In genomic region chr5:135073349-135074150, GRCm38 (mm10) we compare ENCODE assay signal across 9 mouse cellular contexts. TPM values are rescaled to one million over a fixed set of nuclear protein-coding genes. Genes with fewer than 3 reads are reported as not detected.
DNase-seq lines count a peak whose midpoint lies in the region; ATAC-seq lines count a peak whose summit lies in the region.
"Had no signal": no experiment of that assay in that cellular context is flagged by ENCODE, and none has a peak within 500 bp of the region (broad histone marks: within the 10 kb centered on the region; RNA-seq: fewer than 3 reads in every experiment).

No protein-coding gene starts in this region.

- H3K36me3 ChIP-seq in heart, embryonic 13.5 days = peaks cover 16% of the 10 kb centered on the region
- H3K36me3 ChIP-seq in midbrain, embryonic 10.5 days = peaks cover 37% of the 10 kb centered on the region
- peaks cover 8% of the 10 kb centered on the region; the same call in 1 of the 2 replicates for H3K36me3 ChIP-seq in midbrain, embryonic 15.5 days (replicated peaks)
- peaks cover 28% of the 10 kb centered on the region for H3K36me3 ChIP-seq in embryonic facial prominence, embryonic 14.5 days (ENCODE audit: control insufficient read depth, insufficient read depth, low read length)
- H3K36me3 ChIP-seq in neural tube, embryonic 13.5 days = peaks cover 58% of the 10 kb centered on the region
- H3K36me3 ChIP-seq: heart, embryonic 15.5 days had no signal

- DNase-seq in heart, postnatal 4 days = no peak
- DNase-seq in midbrain, embryonic 10.5 days (ENCODE audit: low spot score) = no peak
- DNase-seq in embryonic facial prominence, embryonic 14.5 days (ENCODE audit: low spot score) = no peak
- no peak for DNase-seq in adrenal gland, adult 2 months

- H3K9ac ChIP-seq in heart, embryonic 13.5 days = peak overlapping the region; percentile 65
- no peak overlapping the region for H3K9ac ChIP-seq in midbrain, embryonic 15.5 days
- H3K9ac ChIP-seq in embryonic facial prominence, embryonic 14.5 days (ENCODE audit: low read depth, low read length) = peak overlapping the region; percentile 31
- peak overlapping the region; percentile 53 for H3K9ac ChIP-seq in neural tube, embryonic 13.5 days
- H3K9ac ChIP-seq: heart, embryonic 15.5 days had no signal

- WGBS in heart, embryonic 13.5 days = 23% methylated on average over 22 of the region's 26 CpGs
- 30% methylated on average over 26 of the region's 26 CpGs for WGBS in midbrain, embryonic 10.5 days
- 29% methylated on average over 24 of the region's 26 CpGs for WGBS in midbrain, embryonic 15.5 days
- 38% methylated on average over 13 of the region's 26 CpGs for WGBS in embryonic facial prominence, embryonic 14.5 days
- 18% methylated on average over 21 of the region's 26 CpGs for WGBS in neural tube, embryonic 13.5 days

- H3K4me1 ChIP-seq in heart, embryonic 13.5 days = peaks cover 19% of the 10 kb centered on the region
- H3K4me1 ChIP-seq in midbrain, embryonic 10.5 days = peaks cover 38% of the 10 kb centered on the region
- H3K4me1 ChIP-seq in midbrain, embryonic 15.5 days = peaks cover 22% of the 10 kb centered on the region
- peaks cover 4% of the 10 kb centered on the region; the same call in 1 of the 2 replicates for H3K4me1 ChIP-seq in embryonic facial prominence, embryonic 14.5 days (ENCODE audit: control insufficient read depth, insufficient read depth, low read length)
- peaks cover 31% of the 10 kb centered on the region for H3K4me1 ChIP-seq in neural tube, embryonic 13.5 days (replicated peaks)

- no peak for ATAC-seq in heart, embryonic 13.5 days (ENCODE audit: extremely low read depth, insufficient number of reproducible peaks, low FRiP score, low TSS enrichment)
- ATAC-seq in midbrain, embryonic 15.5 days (replicated peaks) = no peak
- no peak for ATAC-seq in embryonic facial prominence, embryonic 14.5 days (ENCODE audit: low read depth)
- no peak for ATAC-seq in neural tube, embryonic 13.5 days (ENCODE audit: low read depth)

- peak overlapping the region; percentile 34; the same call in 1 of the 2 replicates for H3K4me2 ChIP-seq in heart, embryonic 13.5 days
- no peak overlapping the region for H3K4me2 ChIP-seq in midbrain, embryonic 15.5 days
- no peak overlapping the region; the same call in 1 of the 2 replicates for H3K4me2 ChIP-seq in embryonic facial prominence, embryonic 14.5 days (ENCODE audit: low read depth, low read length)
- H3K4me2 ChIP-seq in neural tube, embryonic 13.5 days = peak overlapping the region; percentile 20; the same call in 1 of the 2 replicates
- H3K4me2 ChIP-seq: heart, embryonic 15.5 days had no signal

- peaks cover 8% of the 10 kb centered on the region; the same call in 1 of the 2 replicates for H3K27me3 ChIP-seq in heart, embryonic 13.5 days (replicated peaks)
- H3K27me3 ChIP-seq in midbrain, embryonic 10.5 days (ENCODE audit: low read depth, poor library complexity, severe bottlenecking) = no peaks in the 10 kb centered on the region
- H3K27me3 ChIP-seq in midbrain, embryonic 15.5 days (replicated peaks) = no peaks in the 10 kb centered on the region
- no peaks in the 10 kb centered on the region for H3K27me3 ChIP-seq in embryonic facial prominence, embryonic 14.5 days (replicated peaks; ENCODE audit: control insufficient read depth, insufficient read depth, low read length)
- H3K27me3 ChIP-seq in neural tube, embryonic 13.5 days = no peaks in the 10 kb centered on the region
- H3K27me3 ChIP-seq: heart, embryonic 15.5 days had no signal

- H3K27ac ChIP-seq in heart, embryonic 13.5 days (replicated peaks) = no peak overlapping the region
- H3K27ac ChIP-seq in midbrain, embryonic 10.5 days (replicated peaks) = peak overlapping the region; percentile 65
- no peak overlapping the region for H3K27ac ChIP-seq in midbrain, embryonic 15.5 days
- H3K27ac ChIP-seq in embryonic facial prominence, embryonic 14.5 days (replicated peaks; ENCODE audit: low read depth, low read length) = peak overlapping the region; percentile 33; the same call in 1 of the 2 replicates
- H3K27ac ChIP-seq in neural tube, embryonic 13.5 days (replicated peaks) = 0 out of 2 replicates have a peak overlapping the region, but pooled peaks have one; percentile 13
- H3K27ac ChIP-seq: heart, embryonic 15.5 days had no signal

- H3K9me3 ChIP-seq in heart, embryonic 13.5 days = peaks cover under 1% of the 10 kb centered on the region
- no peaks in the 10 kb centered on the region for H3K9me3 ChIP-seq in midbrain, embryonic 10.5 days (replicated peaks)
- H3K9me3 ChIP-seq in midbrain, embryonic 15.5 days = no peaks in the 10 kb centered on the region
- H3K9me3 ChIP-seq in embryonic facial prominence, embryonic 14.5 days (ENCODE audit: control insufficient read depth, low read length) = no peaks in the 10 kb centered on the region
- no peaks in the 10 kb centered on the region for H3K9me3 ChIP-seq in neural tube, embryonic 13.5 days
- H3K9me3 ChIP-seq: heart, embryonic 15.5 days had no signal

- H3K4me3 ChIP-seq in heart, embryonic 13.5 days = no peak overlapping the region
- H3K4me3 ChIP-seq in midbrain, embryonic 10.5 days = peak overlapping the region; percentile 27; the same call in 1 of the 2 replicates
- H3K4me3 ChIP-seq in midbrain, embryonic 15.5 days = no peak overlapping the region
- H3K4me3 ChIP-seq in embryonic facial prominence, embryonic 14.5 days (ENCODE audit: low read depth, low read length) = no peak overlapping the region
- H3K4me3 ChIP-seq in neural tube, embryonic 13.5 days = no peak overlapping the region; the same call in 1 of the 2 replicates
- H3K4me3 ChIP-seq: heart, embryonic 15.5 days; myocyte had no signal

RNA-seq across cellular contexts. Expression of gene Vps37d, which starts 4.5 kb away (rescaled TPM):
- 3.0 and 3.3 TPM in 2 replicates for polyA plus RNA-seq in heart, embryonic 13.5 days (2015; fragmentation: Nextera tagmentation; extraction: Ambion mirVana)
- total RNA-seq in heart, postnatal 4 days (2021) = 1 to 10 TPM; 2.8 to 2.9 TPM
- 7.2 and 11.2 TPM in 2 replicates for polyA plus RNA-seq in midbrain, embryonic 10.5 days (2016; fragmentation: Nextera tagmentation; extraction: Ambion mirVana)
- polyA plus RNA-seq in midbrain, embryonic 15.5 days (2015; fragmentation: Nextera tagmentation; extraction: Ambion mirVana) = 39.5 and 47.8 TPM in 2 replicates
- polyA plus RNA-seq in embryonic facial prominence, embryonic 14.5 days (2014; fragmentation: Nextera tagmentation; extraction: Ambion mirVana) = 7.7 and 8.5 TPM in 2 replicates
- polyA plus RNA-seq in neural tube, embryonic 13.5 days (2015; fragmentation: Nextera tagmentation; extraction: Ambion mirVana) = 26.3 and 31.7 TPM in 2 replicates
- total RNA-seq in adrenal gland, adult 2 months (2021) = 1 to 10 TPM; 1.4 to 4.5 TPM
- polyA plus RNA-seq in adrenal gland, adult 2 months (2012; rRNA removed) = 7.4 and 9.7 TPM in 2 replicates

RNA-seq across cellular contexts. Expression of gene Bud23, which starts 8.8 kb away (rescaled TPM):
- polyA plus RNA-seq in heart, embryonic 13.5 days (2015; fragmentation: Nextera tagmentation; extraction: Ambion mirVana) = 70.8 and 71.2 TPM in 2 replicates
- 10 to 100 TPM; 28.5 to 37.0 TPM for total RNA-seq in heart, postnatal 4 days (2021)
- 158 and 179 TPM in 2 replicates for polyA plus RNA-seq in midbrain, embryonic 10.5 days (2016; fragmentation: Nextera tagmentation; extraction: Ambion mirVana)
- 78.1 and 82.5 TPM in 2 replicates for polyA plus RNA-seq in midbrain, embryonic 15.5 days (2015; fragmentation: Nextera tagmentation; extraction: Ambion mirVana)
- polyA plus RNA-seq in embryonic facial prominence, embryonic 14.5 days (2014; fragmentation: Nextera tagmentation; extraction: Ambion mirVana) = 74.0 and 87.2 TPM in 2 replicates
- polyA plus RNA-seq in neural tube, embryonic 13.5 days (2015; fragmentation: Nextera tagmentation; extraction: Ambion mirVana) = 83.0 and 93.7 TPM in 2 replicates
- total RNA-seq in adrenal gland, adult 2 months (2021) = 10 to 100 TPM; 46.3 to 62.4 TPM
- polyA plus RNA-seq in adrenal gland, adult 2 months (2012; rRNA removed) = 62.8 and 65.6 TPM in 2 replicates

RNA-seq across cellular contexts. Expression of gene Dnajc30, which starts 9.5 kb away (rescaled TPM):
- polyA plus RNA-seq in heart, embryonic 13.5 days (2015; fragmentation: Nextera tagmentation; extraction: Ambion mirVana) = 26.4 and 28.1 TPM in 2 replicates
- total RNA-seq in heart, postnatal 4 days (2021) = 10 to 100 TPM; 24.8 to 26.6 TPM
- 27.2 and 28.3 TPM in 2 replicates for polyA plus RNA-seq in midbrain, embryonic 10.5 days (2016; fragmentation: Nextera tagmentation; extraction: Ambion mirVana)
- 43.4 and 47.8 TPM in 2 replicates for polyA plus RNA-seq in midbrain, embryonic 15.5 days (2015; fragmentation: Nextera tagmentation; extraction: Ambion mirVana)
- polyA plus RNA-seq in embryonic facial prominence, embryonic 14.5 days (2014; fragmentation: Nextera tagmentation; extraction: Ambion mirVana) = 31.1 and 33.9 TPM in 2 replicates
- 35.5 and 37.1 TPM in 2 replicates for polyA plus RNA-seq in neural tube, embryonic 13.5 days (2015; fragmentation: Nextera tagmentation; extraction: Ambion mirVana)
- 10 to 100 TPM; 30.7 to 43.3 TPM for total RNA-seq in adrenal gland, adult 2 months (2021)
- polyA plus RNA-seq in adrenal gland, adult 2 months (2012; rRNA removed) = 85.4 and 105 TPM in 2 replicates

RNA-seq across cellular contexts. Expression of gene Mlxipl, which starts 16.1 kb away (rescaled TPM):
- 1.2 and 1.3 TPM in 2 replicates for polyA plus RNA-seq in heart, embryonic 13.5 days (2015; fragmentation: Nextera tagmentation; extraction: Ambion mirVana)
- 1 to 10 TPM; 8.4 to 9.6 TPM for total RNA-seq in heart, postnatal 4 days (2021)
- polyA plus RNA-seq in midbrain, embryonic 10.5 days (2016; fragmentation: Nextera tagmentation; extraction: Ambion mirVana) = 2.0 TPM in 2 replicates
- 0.81 and 0.91 TPM in 2 replicates for polyA plus RNA-seq in midbrain, embryonic 15.5 days (2015; fragmentation: Nextera tagmentation; extraction: Ambion mirVana)
- polyA plus RNA-seq in embryonic facial prominence, embryonic 14.5 days (2014; fragmentation: Nextera tagmentation; extraction: Ambion mirVana) = 1.2 and 1.6 TPM in 2 replicates
- 0.56 and 1.2 TPM in 2 replicates for polyA plus RNA-seq in neural tube, embryonic 13.5 days (2015; fragmentation: Nextera tagmentation; extraction: Ambion mirVana)
- 10 to 100 TPM; 49.2 to 91.7 TPM for total RNA-seq in adrenal gland, adult 2 months (2021)
- 127 and 165 TPM in 2 replicates for polyA plus RNA-seq in adrenal gland, adult 2 months (2012; rRNA removed)
- polyA plus RNA-seq: myocyte had no signal

RNA-seq across cellular contexts. Expression of gene Stx1a, which starts 50.3 kb away (rescaled TPM):
- polyA plus RNA-seq in heart, embryonic 13.5 days (2015; fragmentation: Nextera tagmentation; extraction: Ambion mirVana) = 8.2 and 8.3 TPM in 2 replicates
- 1 to 10 TPM; 5.6 to 6.0 TPM for total RNA-seq in heart, postnatal 4 days (2021)
- 13.3 and 17.5 TPM in 2 replicates for polyA plus RNA-seq in midbrain, embryonic 10.5 days (2016; fragmentation: Nextera tagmentation; extraction: Ambion mirVana)
- polyA plus RNA-seq in midbrain, embryonic 15.5 days (2015; fragmentation: Nextera tagmentation; extraction: Ambion mirVana) = 156 and 157 TPM in 2 replicates
- polyA plus RNA-seq in embryonic facial prominence, embryonic 14.5 days (2014; fragmentation: Nextera tagmentation; extraction: Ambion mirVana) = 19.6 and 20.8 TPM in 2 replicates
- polyA plus RNA-seq in neural tube, embryonic 13.5 days (2015; fragmentation: Nextera tagmentation; extraction: Ambion mirVana) = 76.8 and 90.9 TPM in 2 replicates
- 1 to 10 TPM; 5.9 to 7.5 TPM for total RNA-seq in adrenal gland, adult 2 months (2021)
- 23.2 and 31.8 TPM in 2 replicates for polyA plus RNA-seq in adrenal gland, adult 2 months (2012; rRNA removed)

Comparison
In these comparisons a context has a peak if more than half of its experiments do, and no peak if none do; other contexts are left out.
1. H3K27ac ChIP-seq: peak in midbrain, embryonic 10.5 days (single experiment), embryonic facial prominence, embryonic 14.5 days (single experiment) and neural tube, embryonic 13.5 days (single experiment); none in heart, embryonic 13.5 days (single experiment) and midbrain, embryonic 15.5 days (single experiment).
2. H3K4me2 ChIP-seq: peak in heart, embryonic 13.5 days (single experiment) and neural tube, embryonic 13.5 days (single experiment); none in midbrain, embryonic 15.5 days (single experiment) and embryonic facial prominence, embryonic 14.5 days (single experiment).